Mouse (Mus musculus) lung, adult 2 months (tissue): ENCODE results near the gene Slc48a1.

ENCODE experiments used
- CTCF ChIP-seq: fragments of 200-500 bp; IDR thresholded peaks from 2 replicates; pipeline ENCODE4 v1.5.1; 2011; ENCODE audit warnings: mild to moderate bottlenecking, low read length, control low read depth; ENCODE audit not compliant: insufficient read depth
- POLR2A ChIP-seq: fragments of 200-500 bp; IDR thresholded peaks from 2 replicates; pipeline ENCODE4 v1.6.1; 2011; ENCODE audit warnings: low read depth, mild to moderate bottlenecking, control low read depth, low read length, borderline replicate concordance; ENCODE audit errors: extremely low read depth

- TF ChIP-seq CTCF = no peak
- no peak for TF ChIP-seq POLR2A
These were observed 49.5 kb upstream of the Slc48a1 start for GRCm38 (mm10) chr15:97728804-97729203.
